In the genomic region with DNA sequence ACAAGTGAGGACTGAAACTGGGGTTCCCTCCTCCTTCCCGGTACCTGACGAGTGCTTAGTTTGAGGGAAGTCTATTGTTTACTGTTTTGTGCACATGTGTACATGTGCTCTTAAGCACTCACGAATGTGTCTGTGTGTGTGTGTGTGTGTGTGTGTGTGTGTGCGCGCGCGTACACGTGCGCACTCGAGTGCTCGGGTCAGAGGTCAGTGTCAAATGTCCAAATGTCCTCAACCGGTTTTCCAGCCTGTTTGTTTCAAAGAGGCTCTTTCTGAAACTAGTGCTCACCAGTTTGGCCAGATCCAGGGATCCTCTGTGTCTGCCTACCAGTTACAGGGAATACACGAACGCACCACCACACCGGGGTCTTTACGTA, we compare ENCODE assay signal across 24 mouse cellular contexts. TPM values are rescaled to one million over a fixed set of nuclear protein-coding genes. Genes with fewer than 3 reads are reported as not detected.
A peak's percentile ranks its signal among the peaks of the same experiment; 100 is the strongest.
DNase-seq lines count a peak whose midpoint lies in the region; ATAC-seq and TF ChIP-seq lines count a peak whose summit lies in the region.
"Had no signal": no experiment of that assay in that cellular context is flagged by ENCODE, and none has a peak within 500 bp of the region (broad histone marks: within the 10 kb centered on the region; RNA-seq: fewer than 3 reads in every experiment).

No protein-coding gene starts in this region.

- no peak for TF ChIP-seq CTCF in cortical plate, adult 2 months (IDR thresholded peaks at IDR 0.05; ENCODE audit: extremely low read depth, insufficient read depth, low read length)

- H3K27me3 ChIP-seq in heart, embryonic 14.5 days (ENCODE audit: control insufficient read depth, insufficient read depth, low read length) = no peaks in the 10 kb centered on the region
- no peaks in the 10 kb centered on the region for H3K27me3 ChIP-seq in kidney, embryonic 15.5 days
- H3K27me3 ChIP-seq in kidney, embryonic 14.5 days (ENCODE audit: control insufficient read depth, insufficient read depth, low read length) = no peaks in the 10 kb centered on the region
- H3K27me3 ChIP-seq in embryonic facial prominence, embryonic 13.5 days = no peaks in the 10 kb centered on the region
- H3K27me3 ChIP-seq: embryonic facial prominence, embryonic 15.5 days; forebrain, embryonic 12.5 days; hindbrain, embryonic 15.5 days; midbrain, embryonic 13.5 days; neural tube, embryonic 15.5 days; Patski had no signal

- 81% methylated on average over 16 of the region's 16 CpGs for WGBS in heart, embryonic 14.5 days
- 69% methylated on average over 16 of the region's 16 CpGs for WGBS in kidney, embryonic 15.5 days
- 75% methylated on average over 16 of the region's 16 CpGs for WGBS in kidney, embryonic 14.5 days
- WGBS in embryonic facial prominence, embryonic 13.5 days = 76% methylated on average over 16 of the region's 16 CpGs

- H3K4me1 ChIP-seq in heart, embryonic 14.5 days (ENCODE audit: control insufficient read depth in 2 of 2, insufficient read depth in 2 of 2, low read length in 2 of 2) = peaks cover 39 to 53% of the 10 kb centered on the region in 2 experiments
- peaks cover 67% of the 10 kb centered on the region for H3K4me1 ChIP-seq in kidney, embryonic 15.5 days
- H3K4me1 ChIP-seq in kidney, embryonic 14.5 days (ENCODE audit: control insufficient read depth, insufficient read depth, low read length) = peaks cover 36% of the 10 kb centered on the region
- H3K4me1 ChIP-seq in cortical plate, adult 2 months (ENCODE audit: control insufficient read depth, insufficient read depth, low read length) = peaks cover 17% of the 10 kb centered on the region
- H3K4me1 ChIP-seq in embryonic facial prominence, embryonic 13.5 days = peaks cover 69% of the 10 kb centered on the region

- peak overlapping the region; percentile 42 to 57 for H3K27ac ChIP-seq in heart, embryonic 14.5 days (replicated peaks in 1 of 2; ENCODE audit: control insufficient read depth in 1 of 2, insufficient read depth in 1 of 2, low read depth in 2 of 2, low read length in 2 of 2)
- peak overlapping the region; percentile 61 for H3K27ac ChIP-seq in kidney, embryonic 15.5 days
- no peak overlapping the region for H3K27ac ChIP-seq in kidney, embryonic 14.5 days (ENCODE audit: low read depth, low read length)
- H3K27ac ChIP-seq in cortical plate, adult 2 months (ENCODE audit: insufficient read depth, low read length) = peak overlapping the region; percentile 61
- 0 out of 2 replicates have a peak overlapping the region, but pooled peaks have one; percentile 5 for H3K27ac ChIP-seq in embryonic facial prominence, embryonic 13.5 days
- H3K27ac ChIP-seq: embryonic facial prominence, embryonic 15.5 days; hindbrain, embryonic 15.5 days; midbrain, embryonic 13.5 days; neural tube, embryonic 15.5 days had no signal

- no peak overlapping the region for H3K4me3 ChIP-seq in heart, embryonic 14.5 days (ENCODE audit: control insufficient read depth in 1 of 2, insufficient read depth in 1 of 2, low read depth in 1 of 2, low read length in 2 of 2)
- H3K4me3 ChIP-seq in kidney, embryonic 15.5 days (replicated peaks) = no peak overlapping the region
- no peak overlapping the region for H3K4me3 ChIP-seq in kidney, embryonic 14.5 days (ENCODE audit: low read length)
- no peak overlapping the region for H3K4me3 ChIP-seq in cortical plate, adult 2 months (ENCODE audit: insufficient read depth, low read length)
- H3K4me3 ChIP-seq in embryonic facial prominence, embryonic 13.5 days = no peak overlapping the region
- H3K4me3 ChIP-seq: embryonic facial prominence, embryonic 15.5 days; forebrain, embryonic 12.5 days; hindbrain, embryonic 15.5 days; midbrain, embryonic 13.5 days; myocyte; neural tube, embryonic 15.5 days had no signal

- no peaks in the 10 kb centered on the region for H3K36me3 ChIP-seq in heart, embryonic 14.5 days (ENCODE audit: control insufficient read depth, insufficient read depth, low read length)
- H3K36me3 ChIP-seq in kidney, embryonic 15.5 days = peaks cover 6% of the 10 kb centered on the region
- H3K36me3 ChIP-seq in kidney, embryonic 14.5 days (ENCODE audit: control insufficient read depth, insufficient read depth, low read length) = no peaks in the 10 kb centered on the region
- peaks cover 9% of the 10 kb centered on the region for H3K36me3 ChIP-seq in embryonic facial prominence, embryonic 13.5 days
- H3K36me3 ChIP-seq: embryonic facial prominence, embryonic 15.5 days; forebrain, embryonic 12.5 days; hindbrain, embryonic 15.5 days; midbrain, embryonic 13.5 days; neural tube, embryonic 15.5 days had no signal

- no peak for DNase-seq in heart, adult 18-20 months
- DNase-seq in cerebellum, adult 11 months = no peak
- DNase-seq: adrenal gland, postnatal 25 days; cerebellum, adult 2 months; gastrocnemius, postnatal 36 days; layer of hippocampus, postnatal 36 days; left cerebral cortex, postnatal 4 days; lung, adult 2 months; retina, postnatal 1 day; right cerebral cortex, postnatal 4 days; thymus, postnatal 25 days had no signal

- no peak for ATAC-seq in heart, embryonic 14.5 days (ENCODE audit: insufficient number of reproducible peaks, insufficient read depth, low FRiP score, low read depth)
- no peak; the same call in 1 of the 2 replicates for ATAC-seq in kidney, embryonic 15.5 days (replicated peaks; ENCODE audit: low FRiP score)
- ATAC-seq in kidney, embryonic 14.5 days (ENCODE audit: low FRiP score, low TSS enrichment) = no peak
- no peak for ATAC-seq in embryonic facial prominence, embryonic 13.5 days (ENCODE audit: insufficient number of reproducible peaks, insufficient read depth, low FRiP score, low TSS enrichment, low read depth)
- ATAC-seq: intestine, embryonic 16.5 days; midbrain, embryonic 13.5 days; Patski had no signal

- no peak for TF ChIP-seq POLR2A in cortical plate, adult 2 months (IDR thresholded peaks at IDR 0.05; ENCODE audit: extremely low read depth, insufficient read depth, low read length)

- H3K4me2 ChIP-seq in heart, embryonic 14.5 days (ENCODE audit: low read length) = peak overlapping the region; percentile 42
- H3K4me2 ChIP-seq in kidney, embryonic 15.5 days = no peak overlapping the region
- H3K4me2 ChIP-seq in kidney, embryonic 14.5 days (replicated peaks; ENCODE audit: low read depth, low read length) = no peak overlapping the region
- no peak overlapping the region for H3K4me2 ChIP-seq in embryonic facial prominence, embryonic 13.5 days
- H3K4me2 ChIP-seq: embryonic facial prominence, embryonic 15.5 days; forebrain, embryonic 12.5 days; hindbrain, embryonic 15.5 days; midbrain, embryonic 13.5 days; neural tube, embryonic 15.5 days had no signal

- no peaks in the 10 kb centered on the region for H3K9me3 ChIP-seq in heart, embryonic 14.5 days (ENCODE audit: control insufficient read depth, low read length)
- no peaks in the 10 kb centered on the region for H3K9me3 ChIP-seq in kidney, embryonic 15.5 days (replicated peaks)
- no peaks in the 10 kb centered on the region for H3K9me3 ChIP-seq in kidney, embryonic 14.5 days (ENCODE audit: control insufficient read depth, low read length)
- no peaks in the 10 kb centered on the region for H3K9me3 ChIP-seq in embryonic facial prominence, embryonic 13.5 days
- H3K9me3 ChIP-seq: embryonic facial prominence, embryonic 15.5 days; forebrain, embryonic 12.5 days; hindbrain, embryonic 15.5 days; midbrain, embryonic 13.5 days; neural tube, embryonic 15.5 days had no signal

- peak overlapping the region; percentile 52 for H3K9ac ChIP-seq in heart, embryonic 14.5 days (ENCODE audit: low read length)
- no peak overlapping the region for H3K9ac ChIP-seq in kidney, embryonic 15.5 days
- no peak overlapping the region for H3K9ac ChIP-seq in kidney, embryonic 14.5 days (ENCODE audit: low read depth, low read length)
- no peak overlapping the region for H3K9ac ChIP-seq in embryonic facial prominence, embryonic 13.5 days
- H3K9ac ChIP-seq: embryonic facial prominence, embryonic 15.5 days; forebrain, embryonic 12.5 days; hindbrain, embryonic 15.5 days; midbrain, embryonic 13.5 days; neural tube, embryonic 15.5 days had no signal

RNA-seq across cellular contexts. Expression of a gene that starts 47.9 kb away (rescaled TPM):
- 10.7 and 11.2 TPM in 2 replicates for polyA plus RNA-seq in heart, embryonic 14.5 days (2014; fragmentation: Nextera tagmentation; extraction: Ambion mirVana)
- total RNA-seq in heart, adult 18-20 months (2021) = 1 to 10 TPM in 1 of 2 experiments, under 1 TPM in 1; 0.42 to 1.3 TPM
- 36.4 and 46.2 TPM in 2 replicates for polyA plus RNA-seq in kidney, embryonic 15.5 days (2015; fragmentation: Nextera tagmentation; extraction: Ambion mirVana)
- polyA plus RNA-seq in kidney, embryonic 14.5 days (2014; fragmentation: Nextera tagmentation; extraction: Ambion mirVana) = 26.6 and 40.4 TPM in 2 replicates
- polyA plus RNA-seq in cortical plate, adult 2 months (2012; rRNA removed) = 15.1 and 19.4 TPM in 2 replicates
- polyA plus RNA-seq in embryonic facial prominence, embryonic 13.5 days (2015; fragmentation: Nextera tagmentation; extraction: Ambion mirVana) = 21.4 and 25.5 TPM in 2 replicates
